Mouse (Mus musculus): ENCODE measurements around the gene Actn2. TPM values are rescaled to one million over a fixed set of nuclear protein-coding genes. Genes with fewer than 3 reads are reported as not detected.

Gene Actn2
- total and polyA plus RNA-seq, 2 experiments from 2014 or later = 2.8 TPM

- no peaks in the 10 kb centered on the region for H3K9me3 ChIP-seq (ENCODE audit: low read length)
- no peak for ATAC-seq
- no peak overlapping the region for H3K4me3 ChIP-seq (ENCODE audit: low read length)
- H3K4me2 ChIP-seq (ENCODE audit: low read depth, low read length) = no peak overlapping the region
- 77% methylated on average over 4 of the region's 4 CpGs for WGBS
- TF ChIP-seq CTCF (IDR thresholded peaks at IDR 0.05; ENCODE audit: low read depth) = no peak
- H3K4me1 ChIP-seq (ENCODE audit: insufficient read depth, low read length) = no peaks in the 10 kb centered on the region
- DNase-seq (ENCODE audit: low spot score) = no peak
- no peak overlapping the region for H3K9ac ChIP-seq (replicated peaks; ENCODE audit: low read length)
- no peak overlapping the region for H3K27ac ChIP-seq
- no peaks in the 10 kb centered on the region for H3K36me3 ChIP-seq (ENCODE audit: insufficient read depth, low read length)
- no peaks in the 10 kb centered on the region for H3K27me3 ChIP-seq (ENCODE audit: insufficient read depth, low read length)
These were observed 20.9 kb upstream of the Actn2 start for GRCm38 (mm10) chr13:12361486-12361885.

DNA sequence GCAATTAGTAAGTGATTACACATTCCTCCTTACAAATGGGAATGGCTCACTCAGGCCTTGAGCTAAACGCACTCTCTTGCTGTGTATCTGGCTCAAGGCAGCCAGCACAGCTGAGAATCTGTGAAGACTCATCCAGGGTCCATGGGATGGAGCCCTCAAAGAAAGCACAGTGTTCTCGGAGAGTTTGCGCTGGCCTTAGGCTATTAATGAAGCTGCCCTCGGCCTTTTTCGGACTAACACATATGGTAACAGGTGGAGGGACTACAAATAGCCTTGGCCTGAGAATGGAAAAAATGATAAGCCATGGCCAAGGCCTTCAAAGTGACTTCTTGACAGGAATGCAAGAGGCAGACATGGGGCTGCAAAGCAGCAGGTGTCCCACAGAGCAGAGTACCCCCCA lies 17.0 kb upstream of the Actn2 start:
- Histone ChIP-seq H3K36me3 (ENCODE audit: insufficient read depth, low read length) (no peaks in the 10 kb centered on the region), H3K9me3 (ENCODE audit: low read length) (no peaks in the 10 kb centered on the region), H3K9ac (replicated peaks; ENCODE audit: low read length) (no peak overlapping the region), H3K4me2 (ENCODE audit: low read depth, low read length) (no peak overlapping the region), H3K27ac (no peak overlapping the region), H3K4me3 (ENCODE audit: low read length) (no peak overlapping the region), H3K4me1 (ENCODE audit: insufficient read depth, low read length) (no peaks in the 10 kb centered on the region), H3K27me3 (ENCODE audit: insufficient read depth, low read length) (no peaks in the 10 kb centered on the region)
- WGBS = 80% methylated on average over 5 of the region's 5 CpGs
- DNase-seq (ENCODE audit: low spot score) (no peak), ATAC-seq (no peak)
- TF ChIP-seq CTCF (IDR thresholded peaks at IDR 0.05; ENCODE audit: low read depth) = no peak

GRCm38 (mm10) chr13:12356184-12356583 lies 15.6 kb upstream of the Actn2 start:
- WGBS = 65% methylated on average over 4 of the region's 4 CpGs
- H3K4me1 ChIP-seq (ENCODE audit: insufficient read depth, low read length) = no peaks in the 10 kb centered on the region
- ATAC-seq (no peak), DNase-seq (ENCODE audit: low spot score) (no peak)
- H3K4me2 ChIP-seq (ENCODE audit: low read depth, low read length) = no peak overlapping the region
- no peak overlapping the region for H3K4me3 ChIP-seq (ENCODE audit: low read length)
- no peaks in the 10 kb centered on the region for H3K9me3 ChIP-seq (ENCODE audit: low read length)
- no peaks in the 10 kb centered on the region for H3K36me3 ChIP-seq (ENCODE audit: insufficient read depth, low read length)
- H3K27me3 ChIP-seq (ENCODE audit: insufficient read depth, low read length) = no peaks in the 10 kb centered on the region
- TF ChIP-seq CTCF (IDR thresholded peaks at IDR 0.05; ENCODE audit: low read depth) = no peak
- no peak overlapping the region for H3K27ac ChIP-seq
- H3K9ac ChIP-seq (replicated peaks; ENCODE audit: low read length) = no peak overlapping the region

GRCm38 (mm10) chr13:12349197-12349824 lies 8.8 kb upstream of the Actn2 start:
- WGBS = 80% methylated on average over 13 of the region's 13 CpGs
- no peak for ATAC-seq
- no peak overlapping the region for H3K4me2 ChIP-seq (ENCODE audit: low read depth, low read length)

GRCm38 (mm10) chr13:12346837-12347236 lies 6.3 kb upstream of the Actn2 start:
- H3K9me3 ChIP-seq (ENCODE audit: low read length) = no peaks in the 10 kb centered on the region
- no peak for ATAC-seq
- DNase-seq (ENCODE audit: low spot score) = no peak
- H3K27ac ChIP-seq = no peak overlapping the region
- no peak overlapping the region for H3K4me2 ChIP-seq (ENCODE audit: low read depth, low read length)
- H3K27me3 ChIP-seq (ENCODE audit: insufficient read depth, low read length) = no peaks in the 10 kb centered on the region
- 60% methylated on average over 3 of the region's 3 CpGs for WGBS
- no peaks in the 10 kb centered on the region for H3K36me3 ChIP-seq (ENCODE audit: insufficient read depth, low read length)
- TF ChIP-seq CTCF (IDR thresholded peaks at IDR 0.05; ENCODE audit: low read depth) = no peak
- H3K4me1 ChIP-seq (ENCODE audit: insufficient read depth, low read length) = no peaks in the 10 kb centered on the region
- H3K4me3 ChIP-seq (ENCODE audit: low read length) = no peak overlapping the region
- H3K9ac ChIP-seq (replicated peaks; ENCODE audit: low read length) = no peak overlapping the region

More at GRCm38 (mm10) chr13:12349197-12349824, 8.8 kb upstream of the Actn2 start:
- H3K9ac ChIP-seq (replicated peaks; ENCODE audit: low read length) = no peak overlapping the region
- no peak overlapping the region for H3K27ac ChIP-seq
- H3K9me3 ChIP-seq (ENCODE audit: low read length) = no peaks in the 10 kb centered on the region
- H3K4me3 ChIP-seq (ENCODE audit: low read length) = no peak overlapping the region
- H3K4me1 ChIP-seq (ENCODE audit: insufficient read depth, low read length) = no peaks in the 10 kb centered on the region
- no peaks in the 10 kb centered on the region for H3K27me3 ChIP-seq (ENCODE audit: insufficient read depth, low read length)
- no peak for DNase-seq (ENCODE audit: low spot score)
- no peaks in the 10 kb centered on the region for H3K36me3 ChIP-seq (ENCODE audit: insufficient read depth, low read length)
- TF ChIP-seq CTCF (IDR thresholded peaks at IDR 0.05; ENCODE audit: low read depth) = no peak

DNA sequence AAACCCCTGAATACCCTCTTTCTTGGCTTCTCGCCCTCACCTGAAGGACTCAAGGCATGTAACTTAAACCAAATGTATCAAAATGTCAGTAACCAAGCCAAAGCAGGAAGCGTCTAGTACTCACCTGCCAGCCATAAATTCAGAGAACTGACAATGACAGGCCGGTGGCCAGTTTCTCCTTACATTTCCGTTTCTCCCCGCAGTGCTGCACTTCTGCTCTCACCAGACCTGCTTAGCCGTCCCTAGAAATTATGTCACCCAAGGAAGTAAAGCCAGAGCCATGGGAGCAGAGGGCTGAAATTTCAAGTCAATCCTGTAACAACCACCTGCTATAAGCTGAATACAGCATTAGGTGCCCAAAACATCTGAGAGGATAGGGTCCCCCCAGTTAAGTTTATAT lies 887 bp upstream of the Actn2 start:
- Histone ChIP-seq H3K4me2 (ENCODE audit: low read depth, low read length) (no peak overlapping the region), H3K27me3 (ENCODE audit: insufficient read depth, low read length) (no peaks in the 10 kb centered on the region), H3K4me1 (ENCODE audit: insufficient read depth, low read length) (no peaks in the 10 kb centered on the region), H3K4me3 (ENCODE audit: low read length) (no peak overlapping the region), H3K27ac (no peak overlapping the region), H3K9ac (replicated peaks; ENCODE audit: low read length) (no peak overlapping the region), H3K36me3 (ENCODE audit: insufficient read depth, low read length) (no peaks in the 10 kb centered on the region), H3K9me3 (ENCODE audit: low read length) (no peaks in the 10 kb centered on the region)
- ATAC-seq (no peak), DNase-seq (ENCODE audit: low spot score) (no peak)
- 63% methylated on average over 6 of the region's 6 CpGs for WGBS
- TF ChIP-seq CTCF (IDR thresholded peaks at IDR 0.05; ENCODE audit: low read depth) = no peak

DNA sequence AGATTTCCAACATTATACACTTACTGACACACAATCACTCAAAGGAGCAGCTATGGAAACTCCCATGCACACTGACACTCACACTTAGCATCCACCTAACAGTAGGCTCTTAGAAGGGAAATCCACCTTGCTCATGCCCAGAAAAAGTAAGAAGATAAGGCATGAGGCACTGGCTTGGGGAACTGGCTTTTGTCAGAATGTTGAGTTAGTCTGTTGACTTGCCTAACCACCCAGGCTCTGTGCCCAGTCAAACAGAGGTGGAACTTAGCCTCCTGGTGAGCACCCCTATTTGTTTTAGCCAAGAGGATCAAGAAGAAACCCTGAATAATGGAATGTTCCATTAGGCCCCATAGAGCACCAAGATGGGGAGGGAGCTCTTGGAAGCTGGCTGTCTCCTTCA lies 1.1 kb downstream of the Actn2 start:
- Histone ChIP-seq H3K27ac (no peak overlapping the region), H3K27me3 (ENCODE audit: insufficient read depth, low read length) (no peaks in the 10 kb centered on the region), H3K4me2 (ENCODE audit: low read depth, low read length) (peak overlapping the region; percentile 82), H3K9me3 (ENCODE audit: low read length) (no peaks in the 10 kb centered on the region), H3K36me3 (ENCODE audit: insufficient read depth, low read length) (no peaks in the 10 kb centered on the region), H3K4me3 (ENCODE audit: low read length) (no peak overlapping the region), H3K9ac (replicated peaks; ENCODE audit: low read length) (no peak overlapping the region), H3K4me1 (ENCODE audit: insufficient read depth, low read length) (no peaks in the 10 kb centered on the region)
- no peak for DNase-seq (ENCODE audit: low spot score)
- no peak for ATAC-seq
- no peak for TF ChIP-seq CTCF (IDR thresholded peaks at IDR 0.05; ENCODE audit: low read depth)
